Mouse (Mus musculus): ENCODE measurements at regions not wholly inside any gene's neighbourhood (a gene's known extent, or its start where the extent isn't known, plus 50 kb on each side); places are given as distances from the start of the nearest gene placed in this dataset.
"Not testable (repeated sequence)": the region's sequence is repeated elsewhere in the genome, so short reads cannot be mapped to it uniquely, and the experiment has no call there.

- no peak for DNase-seq (ENCODE audit: low spot score in 2 of 2)
These were observed 55.3 kb downstream of the Adra2a start for GRCm38 (mm10) chr19:54099292-54099691.

GRCm38 (mm10) chr19:54099769-54100168, 55.8 kb downstream of the Adra2a start:
- no peak for DNase-seq (ENCODE audit: low spot score in 2 of 2)

GRCm38 (mm10) chr19:54106571-54106970, 62.6 kb downstream of the Adra2a start:
- DNase-seq (ENCODE audit: low spot score in 2 of 2): no peak

GRCm38 (mm10) chr19:54107103-54107821, 63.3 kb downstream of the Adra2a start:
- DNase-seq (ENCODE audit: low spot score in 2 of 2): no peak

GRCm38 (mm10) chr19:54110080-54110479, 66.1 kb downstream of the Adra2a start:
- DNase-seq (ENCODE audit: low spot score in 2 of 2): no peak

- DNase-seq (ENCODE audit: low spot score in 2 of 2): no peak
These were observed 68.7 kb downstream of the Adra2a start for GRCm38 (mm10) chr19:54112691-54113090.

- no peak for DNase-seq (ENCODE audit: low spot score in 2 of 2)
These were observed 69.5 kb downstream of the Adra2a start for GRCm38 (mm10) chr19:54113421-54113820.

- peak; percentile 4 to 10 for DNase-seq (ENCODE audit: low spot score in 2 of 2)
These were observed 70.8 kb downstream of the Adra2a start for GRCm38 (mm10) chr19:54114588-54115317.

GRCm38 (mm10) chr19:54115335-54115734, 71.4 kb downstream of the Adra2a start:
- DNase-seq (ENCODE audit: low spot score in 2 of 2): no peak

GRCm38 (mm10) chr19:54116829-54117228, 72.9 kb downstream of the Adra2a start:
- no peak for DNase-seq (ENCODE audit: low spot score in 2 of 2)

GRCm38 (mm10) chr19:54117676-54118075, 73.7 kb downstream of the Adra2a start:
- DNase-seq (ENCODE audit: low spot score in 2 of 2): no peak

GRCm38 (mm10) chr19:54123586-54123985, 79.6 kb downstream of the Adra2a start:
- DNase-seq (ENCODE audit: low spot score in 2 of 2): no peak

GRCm38 (mm10) chr19:54151766-54152165, 107.8 kb downstream of the Adra2a start:
- DNase-seq (ENCODE audit: low spot score in 2 of 2): not testable (repeated sequence)

- DNase-seq (ENCODE audit: low spot score in 2 of 2): no peak
These were observed 110.4 kb downstream of the Adra2a start for GRCm38 (mm10) chr19:54154400-54154799.

- no peak for DNase-seq (ENCODE audit: low spot score in 2 of 2)
These were observed 126.4 kb downstream of the Adra2a start for GRCm38 (mm10) chr19:54170361-54170760.

GRCm38 (mm10) chr19:54174090-54175055, 130.4 kb downstream of the Adra2a start:
- no peak for DNase-seq (ENCODE audit: low spot score in 2 of 2)

- no peak for DNase-seq (ENCODE audit: low spot score in 2 of 2)
These were observed 131.8 kb downstream of the Adra2a start for GRCm38 (mm10) chr19:54175766-54176165.

- no peak for DNase-seq (ENCODE audit: low spot score in 2 of 2)
These were observed 133.5 kb downstream of the Adra2a start for GRCm38 (mm10) chr19:54177491-54177890.

- no peak for DNase-seq (ENCODE audit: low spot score in 2 of 2)
These were observed 156.5 kb downstream of the Adra2a start for GRCm38 (mm10) chr19:54200407-54200806.

- no peak for DNase-seq (ENCODE audit: low spot score in 2 of 2)
These were observed 158.5 kb downstream of the Adra2a start for GRCm38 (mm10) chr19:54202456-54202855.

GRCm38 (mm10) chr19:54206819-54207218, 162.9 kb downstream of the Adra2a start:
- no peak for DNase-seq (ENCODE audit: low spot score in 2 of 2)

GRCm38 (mm10) chr19:54212169-54212568, 168.2 kb downstream of the Adra2a start:
- DNase-seq (ENCODE audit: low spot score in 2 of 2): no peak

Data from gastrocnemius, adult 8-10 months (tissue).